Mouse (Mus musculus) natural killer cell, adult 2 months (primary cell): ENCODE measurements around the gene Akr1d1.

Experiments
- DNase-seq, 2 experiments: peaks; one replicate each; pipeline ENCODE4 v3.0.0; 2022; ENCODE audit warnings: low spot score in 2 of 2

Akr1d1 gene

GRCm38 (mm10) chr6:37567363-37567762 is 37.4 kb downstream of the Akr1d1 start:
- DNase-seq = no peak

- DNase-seq = no peak
Observed at GRCm38 (mm10) chr6:37571939-37572338, 42.0 kb downstream of the Akr1d1 start.

GRCm38 (mm10) chr6:37572935-37573334 is 43.0 kb downstream of the Akr1d1 start:
- DNase-seq = no peak

- DNase-seq = no peak
Observed at GRCm38 (mm10) chr6:37580476-37580875, 50.5 kb downstream of the Akr1d1 start.

GRCm38 (mm10) chr6:37589340-37589962 is 59.5 kb downstream of the Akr1d1 start:
- DNase-seq = peak; percentile 52 to 74

GRCm38 (mm10) chr6:37590800-37591199 is 60.8 kb downstream of the Akr1d1 start:
- DNase-seq = no peak

GRCm38 (mm10) chr6:37592101-37593032 is 62.4 kb downstream of the Akr1d1 start:
- peak; percentile 13 to 63 for DNase-seq

GRCm38 (mm10) chr6:37593033-37593374 is 63.0 kb downstream of the Akr1d1 start:
- DNase-seq = no peak

GRCm38 (mm10) chr6:37593551-37594089 is 63.6 kb downstream of the Akr1d1 start:
- no peak for DNase-seq

- DNase-seq = no peak
Observed at GRCm38 (mm10) chr6:37597088-37597487, 67.1 kb downstream of the Akr1d1 start.

GRCm38 (mm10) chr6:37598033-37598432 is 68.1 kb downstream of the Akr1d1 start:
- no peak for DNase-seq

- DNase-seq = no peak
Observed at GRCm38 (mm10) chr6:37600976-37601498, 71.1 kb downstream of the Akr1d1 start.

- no peak for DNase-seq
Observed at GRCm38 (mm10) chr6:37602857-37603765, 73.1 kb downstream of the Akr1d1 start.

- DNase-seq = no peak
Observed at GRCm38 (mm10) chr6:37604178-37604883, 74.4 kb downstream of the Akr1d1 start.

GRCm38 (mm10) chr6:37604884-37605269 is 74.9 kb downstream of the Akr1d1 start:
- DNase-seq = no peak

- DNase-seq = peak; percentile 10 to 16
Observed at GRCm38 (mm10) chr6:37607511-37608289, 77.7 kb downstream of the Akr1d1 start.

- no peak for DNase-seq
Observed at GRCm38 (mm10) chr6:37612603-37613284, 82.8 kb downstream of the Akr1d1 start.

GRCm38 (mm10) chr6:37615490-37615889 is 85.5 kb downstream of the Akr1d1 start:
- no peak for DNase-seq

GRCm38 (mm10) chr6:37616136-37616535 is 86.2 kb downstream of the Akr1d1 start:
- DNase-seq = no peak
